Mouse (Mus musculus): ENCODE data around the gene Olfr571. TPM values are rescaled to one million over a fixed set of nuclear protein-coding genes. Genes with fewer than 3 reads are reported as not detected.

Gene Olfr571
- polyA plus RNA-seq, 1 experiment from 2014 or later = not detected

DNA sequence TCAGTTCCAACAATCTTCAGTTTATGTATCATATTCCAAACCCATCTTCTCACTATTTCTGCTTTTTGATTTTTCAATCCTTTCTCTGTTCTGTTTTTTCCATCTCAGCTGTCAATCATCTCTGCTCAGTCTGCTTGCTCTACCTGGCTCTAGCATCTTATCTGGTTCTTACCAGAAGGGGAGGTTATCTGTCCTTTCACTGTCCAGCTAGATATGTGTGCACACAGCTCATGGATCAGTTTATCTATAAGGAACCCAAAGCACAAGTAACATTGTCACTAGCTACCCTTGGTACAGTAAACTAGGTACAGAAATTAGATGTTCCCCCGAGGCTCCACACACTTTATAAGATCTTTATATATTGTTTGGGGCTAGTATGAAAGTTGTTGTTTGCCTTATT, 26.1 kb upstream of the Olfr571 start:
- H3K4me3 ChIP-seq (ENCODE audit: low read depth, low read length) = no peak overlapping the region
- H3K36me3 ChIP-seq (ENCODE audit: insufficient read depth, low read length) = no peaks in the 10 kb centered on the region
- ATAC-seq (no peak), DNase-seq (ENCODE audit: low spot score) (no peak)
- no peak overlapping the region for H3K4me2 ChIP-seq (replicated peaks; ENCODE audit: low read depth, low read length)
- H3K9me3 ChIP-seq (ENCODE audit: low read length) = no peaks in the 10 kb centered on the region
- H3K4me1 ChIP-seq (ENCODE audit: insufficient read depth, low read depth, low read length) = no peaks in the 10 kb centered on the region
- no peak overlapping the region for H3K27ac ChIP-seq (ENCODE audit: low read length)
- no peak for TF ChIP-seq CTCF (IDR thresholded peaks at IDR 0.05)
- TF ChIP-seq EP300 (IDR thresholded peaks at IDR 0.05) = no peak
- no peaks in the 10 kb centered on the region for H3K27me3 ChIP-seq (replicated peaks; ENCODE audit: insufficient read depth, low read length)
- H3K9ac ChIP-seq (replicated peaks; ENCODE audit: low read depth) = no peak overlapping the region
- 83% methylated on average over 1 of the region's 1 CpGs for WGBS

GRCm38 (mm10) chr7:102942475-102942874, 25.1 kb upstream of the Olfr571 start, which contains the start of gene Olfr573-ps1:
TSS of gene Olfr573-ps1 (minus strand) at chr7:102942575.
- Histone ChIP-seq H3K36me3 (ENCODE audit: insufficient read depth, low read length) (no peaks in the 10 kb centered on the region), H3K4me3 (ENCODE audit: low read depth, low read length) (no peak within 1 kb of the TSS), H3K4me1 (ENCODE audit: insufficient read depth, low read depth, low read length) (no peaks in the 10 kb centered on the region), H3K27me3 (replicated peaks; ENCODE audit: insufficient read depth, low read length) (no peaks in the 10 kb centered on the region), H3K27ac (ENCODE audit: low read length) (no peak within 1 kb of the TSS), H3K4me2 (replicated peaks; ENCODE audit: low read depth, low read length) (no peak within 1 kb of the TSS), H3K9ac (replicated peaks; ENCODE audit: low read depth) (no peak within 1 kb of the TSS), H3K9me3 (ENCODE audit: low read length) (no peaks in the 10 kb centered on the region)
- ATAC-seq (no peak), DNase-seq (ENCODE audit: low spot score) (no peak)
- WGBS = 78% methylated on average over 2 of the region's 2 CpGs
- TF ChIP-seq EP300 (IDR thresholded peaks at IDR 0.05) (no peak), CTCF (IDR thresholded peaks at IDR 0.05) (no peak)

DNA sequence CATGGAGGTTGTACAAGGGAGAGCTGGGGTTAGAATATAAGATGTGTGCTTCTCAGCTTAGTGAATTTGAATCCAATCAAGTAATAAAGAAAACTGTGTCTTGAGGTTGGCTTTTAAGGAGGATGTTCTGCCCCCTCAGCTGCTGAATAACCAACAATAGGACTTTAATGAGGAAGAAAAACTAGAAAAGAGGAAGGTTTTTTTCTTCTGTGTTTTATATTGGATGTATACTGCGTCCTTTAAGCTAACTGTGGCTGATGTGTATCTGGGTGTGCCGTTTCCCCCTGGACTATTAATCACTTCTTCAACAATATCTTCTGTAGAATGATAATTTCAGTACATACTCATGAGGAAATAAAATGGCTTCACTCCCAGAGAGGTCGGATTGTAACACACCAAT, 9.8 kb upstream of the Olfr571 start:
- 51% methylated on average over 3 of the region's 3 CpGs for WGBS
- H3K27ac ChIP-seq (ENCODE audit: low read length) = no peak overlapping the region
- no peak for ATAC-seq

GRCm38 (mm10) chr7:102924109-102924508, 6.8 kb upstream of the Olfr571 start, which contains the start of gene Olfr572:
TSS of gene Olfr572 (plus strand) at chr7:102924409.
- TF ChIP-seq EP300 (IDR thresholded peaks at IDR 0.05) (no peak), CTCF (IDR thresholded peaks at IDR 0.05) (no peak)
- H3K27ac ChIP-seq (ENCODE audit: low read length) = no peak within 1 kb of the TSS
- no peaks in the 10 kb centered on the region for H3K4me1 ChIP-seq (ENCODE audit: insufficient read depth, low read depth, low read length)
- H3K9me3 ChIP-seq (ENCODE audit: low read length) = no peaks in the 10 kb centered on the region
- no peak within 1 kb of the TSS for H3K4me2 ChIP-seq (replicated peaks; ENCODE audit: low read depth, low read length)
- ATAC-seq (no peak), DNase-seq (ENCODE audit: low spot score) (no peak)
- no peak within 1 kb of the TSS for H3K9ac ChIP-seq (replicated peaks; ENCODE audit: low read depth)
- 59% methylated on average over 1 of the region's 1 CpGs for WGBS
- no peak within 1 kb of the TSS for H3K4me3 ChIP-seq (ENCODE audit: low read depth, low read length)
- no peaks in the 10 kb centered on the region for H3K27me3 ChIP-seq (replicated peaks; ENCODE audit: insufficient read depth, low read length)
- no peaks in the 10 kb centered on the region for H3K36me3 ChIP-seq (ENCODE audit: insufficient read depth, low read length)

More for the DNA sequence above, 9.8 kb upstream of the Olfr571 start:
- no peak overlapping the region for H3K4me2 ChIP-seq (replicated peaks; ENCODE audit: low read depth, low read length)
- no peak overlapping the region for H3K4me3 ChIP-seq (ENCODE audit: low read depth, low read length)
- no peaks in the 10 kb centered on the region for H3K9me3 ChIP-seq (ENCODE audit: low read length)
- no peaks in the 10 kb centered on the region for H3K27me3 ChIP-seq (replicated peaks; ENCODE audit: insufficient read depth, low read length)
- no peak overlapping the region for H3K9ac ChIP-seq (replicated peaks; ENCODE audit: low read depth)
- H3K36me3 ChIP-seq (ENCODE audit: insufficient read depth, low read length) = no peaks in the 10 kb centered on the region
- TF ChIP-seq EP300 (IDR thresholded peaks at IDR 0.05) (no peak), CTCF (IDR thresholded peaks at IDR 0.05) (no peak)
- H3K4me1 ChIP-seq (ENCODE audit: insufficient read depth, low read depth, low read length) = no peaks in the 10 kb centered on the region
- no peak for DNase-seq (ENCODE audit: low spot score)

- no peaks in the 10 kb centered on the region for H3K4me1 ChIP-seq (ENCODE audit: insufficient read depth, low read depth, low read length)
- no peak overlapping the region for H3K4me2 ChIP-seq (replicated peaks; ENCODE audit: low read depth, low read length)
- no peaks in the 10 kb centered on the region for H3K36me3 ChIP-seq (ENCODE audit: insufficient read depth, low read length)
- WGBS = 6% methylated on average over 1 of the region's 1 CpGs
- TF ChIP-seq EP300 (IDR thresholded peaks at IDR 0.05) (no peak), CTCF (IDR thresholded peaks at IDR 0.05) (peak; percentile 74)
- no peak overlapping the region for H3K27ac ChIP-seq (ENCODE audit: low read length)
- DNase-seq (ENCODE audit: low spot score) (peak; percentile 60), ATAC-seq (no peak)
- no peak overlapping the region for H3K9ac ChIP-seq (replicated peaks; ENCODE audit: low read depth)
- no peak overlapping the region for H3K4me3 ChIP-seq (ENCODE audit: low read depth, low read length)
- H3K27me3 ChIP-seq (replicated peaks; ENCODE audit: insufficient read depth, low read length) = no peaks in the 10 kb centered on the region
- no peaks in the 10 kb centered on the region for H3K9me3 ChIP-seq (ENCODE audit: low read length)
Observed at GRCm38 (mm10) chr7:102919632-102920031, 2.3 kb upstream of the Olfr571 start.

DNA sequence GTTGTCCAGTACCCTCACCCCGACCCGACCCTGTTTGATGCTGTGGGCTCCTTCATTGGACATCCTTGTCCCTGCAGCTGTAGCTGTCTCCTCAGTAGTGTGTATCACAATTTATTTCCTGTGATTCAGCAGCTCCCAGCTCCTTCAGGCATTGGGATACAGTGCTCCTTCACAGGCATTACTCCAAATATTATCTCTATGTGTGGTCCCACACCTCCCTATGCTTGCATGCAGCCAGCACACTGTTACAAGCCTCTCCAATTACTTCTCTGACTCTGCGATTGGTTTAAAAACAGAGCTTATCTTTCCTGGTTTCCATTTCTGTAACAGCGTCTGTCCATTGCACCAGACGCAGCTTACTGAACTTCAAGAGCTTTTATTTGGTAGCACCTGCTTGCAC, 931 bp downstream of the Olfr571 start:
- Histone ChIP-seq H3K4me2 (replicated peaks; ENCODE audit: low read depth, low read length) (no peak overlapping the region), H3K36me3 (ENCODE audit: insufficient read depth, low read length) (no peaks in the 10 kb centered on the region), H3K4me1 (ENCODE audit: insufficient read depth, low read depth, low read length) (no peaks in the 10 kb centered on the region), H3K9ac (replicated peaks; ENCODE audit: low read depth) (no peak overlapping the region), H3K27me3 (replicated peaks; ENCODE audit: insufficient read depth, low read length) (no peaks in the 10 kb centered on the region), H3K4me3 (ENCODE audit: low read depth, low read length) (no peak overlapping the region), H3K9me3 (ENCODE audit: low read length) (no peaks in the 10 kb centered on the region), H3K27ac (ENCODE audit: low read length) (no peak overlapping the region)
- TF ChIP-seq CTCF (IDR thresholded peaks at IDR 0.05) = no peak
- no peak for TF ChIP-seq EP300 (IDR thresholded peaks at IDR 0.05)
- ATAC-seq (no peak), DNase-seq (ENCODE audit: low spot score) (no peak)
- WGBS = 44% methylated on average over 5 of the region's 5 CpGs

DNA sequence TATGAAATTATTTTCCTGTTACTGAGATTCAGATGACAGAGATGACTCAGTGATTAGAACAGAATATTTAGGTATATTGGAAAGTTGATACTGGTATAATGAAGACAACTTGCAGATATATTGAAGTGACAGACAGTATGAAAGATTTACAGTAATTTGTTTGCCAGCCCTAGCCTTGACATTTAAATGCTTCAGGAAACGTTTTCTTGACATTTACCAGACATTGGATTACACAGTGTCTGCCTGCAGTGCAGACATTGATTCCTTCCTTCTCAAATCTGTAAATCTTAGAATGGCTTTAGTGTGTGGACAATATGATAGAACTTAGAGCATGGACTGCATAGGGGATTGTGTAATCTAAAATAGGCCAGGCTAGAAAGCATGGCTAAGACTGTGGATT, 2.1 kb downstream of the Olfr571 start:
- no peaks in the 10 kb centered on the region for H3K4me1 ChIP-seq (ENCODE audit: insufficient read depth, low read depth, low read length)
- ATAC-seq = no peak
- H3K27me3 ChIP-seq (replicated peaks; ENCODE audit: insufficient read depth, low read length) = no peaks in the 10 kb centered on the region
- no peak overlapping the region for H3K27ac ChIP-seq (ENCODE audit: low read length)
- H3K4me3 ChIP-seq (ENCODE audit: low read depth, low read length) = no peak overlapping the region
- H3K9me3 ChIP-seq (ENCODE audit: low read length) = no peaks in the 10 kb centered on the region
- no peak for DNase-seq (ENCODE audit: low spot score)
- H3K9ac ChIP-seq (replicated peaks; ENCODE audit: low read depth) = no peak overlapping the region
- WGBS = 15% methylated on average over 1 of the region's 1 CpGs
- TF ChIP-seq EP300 (IDR thresholded peaks at IDR 0.05) = no peak
- H3K4me2 ChIP-seq (replicated peaks; ENCODE audit: low read depth, low read length) = no peak overlapping the region
- H3K36me3 ChIP-seq (ENCODE audit: insufficient read depth, low read length) = no peaks in the 10 kb centered on the region
